In the genomic region with DNA sequence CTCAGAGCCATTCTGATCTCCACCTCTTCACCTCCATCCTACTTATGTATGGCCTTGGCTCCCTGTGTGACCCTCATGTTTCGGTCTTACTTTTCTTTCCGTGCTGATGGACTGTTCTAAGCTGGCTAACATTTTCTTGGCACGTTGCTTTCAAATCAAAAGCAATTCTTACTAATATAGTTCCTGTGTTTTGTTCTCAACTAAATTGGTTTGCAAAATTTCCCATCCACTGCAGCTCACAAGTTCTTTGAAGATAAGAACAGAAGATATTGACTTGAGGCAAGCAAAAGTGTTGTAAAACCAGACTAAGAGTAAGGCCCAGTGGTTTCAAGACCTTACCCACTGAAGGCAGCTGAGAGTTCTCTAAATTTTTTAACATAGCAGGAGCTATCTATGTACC, we compare ENCODE assay signal across 25 mouse cellular contexts.
"Had no signal": no experiment of that assay in that cellular context is flagged by ENCODE, and none has a peak within 500 bp of the region (broad histone marks: within the 10 kb centered on the region; RNA-seq: fewer than 3 reads in every experiment).

No protein-coding gene starts in this region.

- H3K27me3 ChIP-seq: heart, embryonic 13.5 days; heart, embryonic 15.5 days; hindbrain, embryonic 13.5 days; hindbrain, embryonic 15.5 days; kidney, embryonic 15.5 days; limb, embryonic 12.5 days; liver, embryonic 13.5 days had no signal

- H3K4me1 ChIP-seq: heart, embryonic 13.5 days; heart, embryonic 15.5 days; hindbrain, embryonic 13.5 days; hindbrain, embryonic 15.5 days; kidney, embryonic 15.5 days; limb, embryonic 10.5 days; liver, embryonic 13.5 days had no signal

- H3K4me3 ChIP-seq: gastrocnemius, adult 2 months; heart, adult 2 months; heart, embryonic 13.5 days; heart, embryonic 15.5 days; hindbrain, embryonic 13.5 days; hindbrain, embryonic 15.5 days; kidney, embryonic 15.5 days; left cerebral cortex, adult 2 months; limb, embryonic 10.5 days; limb, embryonic 12.5 days; liver, embryonic 13.5 days had no signal

- H3K27ac ChIP-seq: gastrocnemius, adult 2 months; heart, adult 2 months; heart, embryonic 13.5 days; heart, embryonic 15.5 days; hindbrain, embryonic 13.5 days; hindbrain, embryonic 15.5 days; hindbrain, postnatal 0 days; kidney, embryonic 15.5 days; kidney, postnatal 0 days; left cerebral cortex, adult 2 months; limb, embryonic 10.5 days; limb, embryonic 12.5 days; liver, embryonic 13.5 days had no signal

- H3K36me3 ChIP-seq: heart, embryonic 13.5 days; heart, embryonic 15.5 days; hindbrain, embryonic 13.5 days; hindbrain, embryonic 15.5 days; kidney, embryonic 15.5 days; limb, embryonic 10.5 days; limb, embryonic 12.5 days; liver, embryonic 13.5 days had no signal

- ATAC-seq: hindbrain, postnatal 0 days; intestine, embryonic 16.5 days had no signal

- DNase-seq: gastrocnemius, adult 2 months; gastrocnemius, postnatal 10 days; gastrocnemius, postnatal 25 days; heart, adult 11 months; heart, adult 2 months; heart, postnatal 14 days; heart, postnatal 36 days; kidney, adult 11 months; kidney, adult 2 months; kidney, adult 9 months; kidney, postnatal 14 days; kidney, postnatal 36 days; liver; liver, embryonic 13.5 days had no signal
